Mouse (Mus musculus) urinary bladder, adult 2 months (tissue): ENCODE measurements around the gene Dner. TPM values are rescaled to one million over a fixed set of nuclear protein-coding genes. Genes with fewer than 3 reads are reported as not detected.

Source experiments
- DNase-seq: peaks from one replicate; pipeline ENCODE4 v3.0.0; 2022; ENCODE audit warnings: low spot score
- polyA plus RNA-seq: library from polyadenylated mRNA; depleted of rRNA; stranded (reverse); fragments of >200 nt; gene quantifications from 2 replicates; pipeline ENCODE4 v1.2.3, GENCODE M21; 2012

Dner gene
- polyA plus RNA-seq, 1 experiment: 18.8 TPM

GRCm38 (mm10) chr1:84443050-84443449 lies 253.0 kb downstream of the Dner start:
- no peak for DNase-seq

GRCm38 (mm10) chr1:84441419-84441818 lies 254.6 kb downstream of the Dner start:
- DNase-seq: no peak

GRCm38 (mm10) chr1:84437565-84437964 lies 258.5 kb downstream of the Dner start:
- DNase-seq: no peak

- no peak for DNase-seq
Observed at GRCm38 (mm10) chr1:84436281-84436680, 259.7 kb downstream of the Dner start.

GRCm38 (mm10) chr1:84433291-84433980 lies 262.6 kb downstream of the Dner start:
- DNase-seq: no peak

- DNase-seq: no peak
Observed at GRCm38 (mm10) chr1:84432311-84432710, 263.7 kb downstream of the Dner start.

GRCm38 (mm10) chr1:84428331-84428730 lies 267.7 kb downstream of the Dner start:
- no peak for DNase-seq

GRCm38 (mm10) chr1:84427757-84428156 lies 268.3 kb downstream of the Dner start:
- DNase-seq: no peak

GRCm38 (mm10) chr1:84426679-84427078 lies 269.3 kb downstream of the Dner start:
- no peak for DNase-seq

GRCm38 (mm10) chr1:84422881-84423280 lies 273.1 kb downstream of the Dner start:
- DNase-seq: no peak

GRCm38 (mm10) chr1:84421845-84422244 lies 274.2 kb downstream of the Dner start:
- DNase-seq: no peak

- no peak for DNase-seq
Observed at GRCm38 (mm10) chr1:84419416-84419815, 276.6 kb downstream of the Dner start.

- no peak for DNase-seq
Observed at GRCm38 (mm10) chr1:84418511-84418910, 277.5 kb downstream of the Dner start.

- DNase-seq: no peak
Observed at GRCm38 (mm10) chr1:84417761-84418238, 278.2 kb downstream of the Dner start.

- DNase-seq: no peak
Observed at GRCm38 (mm10) chr1:84417276-84417675, 278.7 kb downstream of the Dner start.

- DNase-seq: no peak
Observed at GRCm38 (mm10) chr1:84414464-84414863, 281.6 kb downstream of the Dner start.

- no peak for DNase-seq
Observed at GRCm38 (mm10) chr1:84409514-84409913, 286.5 kb downstream of the Dner start.

GRCm38 (mm10) chr1:84408873-84409272 lies 287.1 kb downstream of the Dner start:
- DNase-seq: no peak

- no peak for DNase-seq
Observed at GRCm38 (mm10) chr1:84406891-84407290, 289.1 kb downstream of the Dner start.

- no peak for DNase-seq
Observed at GRCm38 (mm10) chr1:84405551-84406290, 290.3 kb downstream of the Dner start.

GRCm38 (mm10) chr1:84404880-84405279 lies 291.1 kb downstream of the Dner start:
- no peak for DNase-seq

- DNase-seq: no peak
Observed at GRCm38 (mm10) chr1:84402154-84402553, 293.9 kb downstream of the Dner start.

- DNase-seq: no peak
Observed at GRCm38 (mm10) chr1:84399671-84400070, 296.4 kb downstream of the Dner start.
